Mouse (Mus musculus): ENCODE data around the gene Mrpl28.

DNA sequence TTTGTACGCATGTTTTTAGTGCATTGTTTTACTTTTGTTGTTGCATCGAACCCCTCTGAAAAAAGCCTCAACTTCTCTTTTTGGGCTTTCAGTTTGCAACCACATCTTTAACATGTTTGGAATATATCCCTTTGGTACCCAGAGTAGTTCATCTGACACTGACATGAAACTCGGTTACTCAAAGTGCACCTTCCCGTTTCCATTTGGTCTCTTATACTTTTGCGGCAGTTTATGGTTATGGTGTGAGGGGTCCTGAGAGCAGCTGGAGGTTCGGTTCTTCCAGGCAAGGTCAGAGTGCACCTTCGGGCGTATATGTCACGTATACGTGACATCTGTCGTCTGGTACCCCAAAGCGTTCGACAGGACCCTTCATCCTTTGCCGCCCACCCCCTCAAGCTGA, 10.5 kb upstream of the Mrpl28 start:
- TF ChIP-seq POLR2A (IDR thresholded peaks at IDR 0.05; ENCODE audit: extremely low read depth, insufficient read depth, low read length): no peak
- no peak for TF ChIP-seq CTCF (IDR thresholded peaks at IDR 0.05; ENCODE audit: low read depth, low read length)

Data from liver, adult 2 months (tissue).